Mouse (Mus musculus) spleen, adult 2 months (tissue): ENCODE data around the gene Gm20388.

Experiments used
- CTCF ChIP-seq: fragments of 200-500 bp; IDR thresholded peaks from 2 replicates; pipeline ENCODE4 v1.5.1; 2011; ENCODE audit warnings: mild to moderate bottlenecking, inconsistent platforms; ENCODE audit not compliant: insufficient read depth, insufficient read length, insufficient replicate concordance; ENCODE audit errors: extremely low read depth
- POLR2A ChIP-seq: fragments of 200-500 bp; IDR thresholded peaks from 2 replicates; pipeline ENCODE4 v1.6.1; 2011; ENCODE audit warnings: low read depth, low read length, inconsistent platforms

- TF ChIP-seq POLR2A (no peak), CTCF (no peak)
These were observed 2827.2 kb downstream of the Gm20388 start for GRCm38 (mm10) chr8:122737886-122738285.
